Mouse (Mus musculus) intestine, postnatal 0 days (tissue): Measurements from ENCODE around the gene Pcca. TPM values are rescaled to one million over a fixed set of nuclear protein-coding genes. Genes with fewer than 3 reads are reported as not detected.

Source experiments
- ATAC-seq: fragments of 200-750 bp; cut with Nextera tagmentation; 2 replicates; pipeline ENCODE4 v1.8.0; 2017; ENCODE audit warnings: mild to moderate bottlenecking, moderate TSS enrichment, moderate library complexity
- H3K27ac ChIP-seq: fragments of 300-500 bp; sonication (generic); 2 replicates; pipeline ENCODE4 v1.5.1; 2014; ENCODE audit warnings: mild to moderate bottlenecking, low read depth, low read length, moderate library complexity
- H3K27me3 ChIP-seq: fragments of 300-500 bp; sonication (generic); replicated peaks from 2 replicates; pipeline ENCODE4 v1.6.1; 2014; ENCODE audit warnings: low read length, mixed read lengths; ENCODE audit not compliant: control insufficient read depth, insufficient read depth
- H3K36me3 ChIP-seq: fragments of 300-500 bp; sonication (generic); 2 replicates; pipeline ENCODE4 v1.6.1; 2014; ENCODE audit warnings: mild to moderate bottlenecking, moderate library complexity; ENCODE audit not compliant: control insufficient read depth, insufficient read depth
- H3K4me1 ChIP-seq: fragments of 300-500 bp; sonication (generic); replicated peaks from 2 replicates; pipeline ENCODE4 v1.6.1; 2014; ENCODE audit warnings: antibody characterized with exemption, low read length, mixed read lengths; ENCODE audit not compliant: control insufficient read depth, insufficient read depth
- H3K4me2 ChIP-seq: fragments of 300-500 bp; sonication (generic); replicated peaks from 2 replicates; pipeline ENCODE4 v1.6.1; 2014; ENCODE audit warnings: low read depth, mild to moderate bottlenecking, moderate library complexity
- H3K4me3 ChIP-seq: fragments of 300-500 bp; sonication (generic); 2 replicates; pipeline ENCODE4 v1.5.1; 2014; ENCODE audit warnings: low read depth, low read length
- H3K9ac ChIP-seq: fragments of 300-500 bp; sonication (generic); 2 replicates; pipeline ENCODE4 v1.6.1; 2014; ENCODE audit warnings: mild to moderate bottlenecking, low read depth, low read length
- H3K9me3 ChIP-seq: fragments of 300-500 bp; sonication (generic); 2 replicates; pipeline ENCODE4 v1.6.1; 2016; ENCODE audit warnings: mixed run types; ENCODE audit not compliant: control insufficient read depth
- CTCF ChIP-seq: sonication (generic); IDR thresholded peaks from 2 replicates; pipeline ENCODE4 v1.5.1; 2016; ENCODE audit warnings: low read depth, mild to moderate bottlenecking, control low read depth, antibody characterized with exemption, moderate library complexity
- WGBS: fragments of 180-500 bp; shearing (Covaris S2); extraction: QIAGEN DNeasy Blood & Tissue Kit; methylation state at CpG from one replicate; pipeline ENCODE4 v1.1.7; 2014; 5-methylcytosine and 5-hydroxymethylcytosine counted together
- polyA plus RNA-seq: library from polyadenylated mRNA; unstranded; fragments of >200 nt; fragmentation: Nextera tagmentation; extraction: Ambion mirVana; gene quantifications from 2 replicates; pipeline ENCODE4 v1.2.1, GENCODE M21; 2015

Gene Pcca
- polyA plus RNA-seq, 1 experiment from 2014 or later: 5.9 TPM

DNA sequence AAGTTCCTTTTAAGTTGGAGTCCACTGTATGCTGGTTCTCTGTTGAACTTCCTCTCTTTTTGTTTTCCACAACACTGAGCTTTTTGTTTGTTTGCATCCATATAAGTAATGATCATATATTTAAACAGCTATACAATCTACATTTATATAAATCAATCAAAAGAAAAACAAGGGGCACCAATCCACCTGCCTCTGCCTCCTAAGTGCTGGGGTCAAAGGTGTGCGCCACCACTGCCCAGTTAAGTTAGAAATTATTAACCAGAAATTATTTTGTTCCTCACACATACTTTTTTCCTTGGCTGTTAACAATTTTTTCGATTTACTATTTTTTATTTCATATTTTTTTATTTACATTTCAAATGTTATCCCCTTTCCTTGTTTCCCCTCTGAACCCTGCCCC is 99.3 kb downstream of the Pcca start:
- no peaks in the 10 kb centered on the region for H3K9me3 ChIP-seq
- no peak for ATAC-seq
- no peaks in the 10 kb centered on the region for H3K4me1 ChIP-seq
- no peak for TF ChIP-seq CTCF
- no peak overlapping the region for H3K9ac ChIP-seq
- H3K27me3 ChIP-seq: no peaks in the 10 kb centered on the region
- 72% methylated on average over 2 of the region's 2 CpGs for WGBS
- H3K27ac ChIP-seq: no peak overlapping the region
- no peak overlapping the region for H3K4me2 ChIP-seq
- H3K4me3 ChIP-seq: no peak overlapping the region
- no peaks in the 10 kb centered on the region for H3K36me3 ChIP-seq

DNA sequence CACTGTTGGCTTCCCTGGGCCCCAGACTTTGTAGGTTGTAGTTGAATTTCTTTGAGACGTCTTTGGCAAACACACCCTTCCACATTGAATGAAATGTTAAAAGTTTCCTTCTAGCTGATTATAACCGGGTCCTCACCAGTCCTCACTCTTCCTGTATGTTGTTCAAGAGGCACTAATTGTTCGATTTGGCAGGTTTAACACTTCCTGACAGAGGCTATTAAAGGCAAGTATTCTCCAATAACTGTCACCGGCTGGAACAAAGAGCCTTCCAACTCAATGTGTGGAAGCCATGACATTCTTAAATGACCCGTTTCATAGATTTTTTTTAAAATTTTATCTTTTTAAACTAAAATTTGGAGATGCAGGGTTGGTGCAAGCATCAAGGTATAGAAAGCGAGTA is 102.5 kb downstream of the Pcca start:
- Histone ChIP-seq H3K4me3 (no peak overlapping the region), H3K4me2 (no peak overlapping the region), H3K27me3 (no peaks in the 10 kb centered on the region), H3K9ac (no peak overlapping the region), H3K4me1 (no peaks in the 10 kb centered on the region), H3K36me3 (no peaks in the 10 kb centered on the region), H3K9me3 (no peaks in the 10 kb centered on the region), H3K27ac (no peak overlapping the region)
- no peak for TF ChIP-seq CTCF
- 56% methylated on average over 6 of the region's 6 CpGs for WGBS
- ATAC-seq: no peak

GRCm38 (mm10) chr14:122637798-122638555 is 103.9 kb downstream of the Pcca start:
- H3K9ac ChIP-seq: no peak overlapping the region
- no peak overlapping the region for H3K4me2 ChIP-seq
- no peaks in the 10 kb centered on the region for H3K36me3 ChIP-seq
- no peak for ATAC-seq
- no peak overlapping the region for H3K4me3 ChIP-seq
- no peaks in the 10 kb centered on the region for H3K9me3 ChIP-seq
- no peak overlapping the region for H3K27ac ChIP-seq
- WGBS: 68% methylated on average over 5 of the region's 5 CpGs
- TF ChIP-seq CTCF: peak; percentile 20; the same call in 1 of the 2 replicates
- H3K27me3 ChIP-seq: no peaks in the 10 kb centered on the region
- no peaks in the 10 kb centered on the region for H3K4me1 ChIP-seq

DNA sequence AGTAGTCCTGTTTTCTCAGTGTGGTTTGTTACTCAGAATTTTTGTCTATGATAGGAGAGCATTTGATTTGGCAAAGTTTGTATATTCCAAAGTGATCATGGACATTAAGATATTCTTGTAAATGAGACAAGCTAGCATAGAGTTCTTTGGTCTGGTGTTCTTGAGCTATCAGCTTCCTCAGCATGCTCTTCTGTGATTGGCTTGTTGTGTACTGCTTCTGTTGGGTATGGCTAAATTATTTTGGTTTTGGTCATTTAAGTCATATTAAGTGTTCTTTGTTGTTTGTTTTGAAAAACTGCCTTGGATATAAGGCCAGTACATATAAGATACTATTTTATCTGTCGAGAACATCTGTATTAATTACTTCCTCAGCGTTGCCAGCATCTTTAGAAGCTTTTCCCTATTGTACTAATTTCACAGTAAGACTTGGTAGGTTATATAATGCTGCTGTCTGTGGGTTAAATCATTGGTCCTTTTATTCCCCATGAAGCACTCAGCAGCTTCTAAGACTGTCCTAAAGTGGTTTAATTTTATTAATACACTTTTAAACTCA is 105.1 kb downstream of the Pcca start:
- H3K27ac ChIP-seq: no peak overlapping the region
- no peaks in the 10 kb centered on the region for H3K4me1 ChIP-seq
- no peak for TF ChIP-seq CTCF
- no peak for ATAC-seq
- no peak overlapping the region for H3K9ac ChIP-seq
- H3K4me3 ChIP-seq: no peak overlapping the region
- H3K9me3 ChIP-seq: no peaks in the 10 kb centered on the region
- no peaks in the 10 kb centered on the region for H3K36me3 ChIP-seq
- H3K4me2 ChIP-seq: no peak overlapping the region
- no peaks in the 10 kb centered on the region for H3K27me3 ChIP-seq
- 74% methylated on average over 2 of the region's 2 CpGs for WGBS

- Histone ChIP-seq H3K4me1 (no peaks in the 10 kb centered on the region), H3K4me3 (no peak overlapping the region), H3K4me2 (no peak overlapping the region), H3K9me3 (no peaks in the 10 kb centered on the region), H3K9ac (no peak overlapping the region), H3K27me3 (no peaks in the 10 kb centered on the region), H3K27ac (no peak overlapping the region), H3K36me3 (no peaks in the 10 kb centered on the region)
- 84% methylated on average over 1 of the region's 1 CpGs for WGBS
- ATAC-seq: no peak
- no peak for TF ChIP-seq CTCF
Measured at GRCm38 (mm10) chr14:122642432-122642831, 108.3 kb downstream of the Pcca start.

- no peak for ATAC-seq
- Histone ChIP-seq H3K36me3 (no peaks in the 10 kb centered on the region), H3K27ac (no peak overlapping the region), H3K4me3 (no peak overlapping the region), H3K9me3 (no peaks in the 10 kb centered on the region), H3K4me2 (no peak overlapping the region), H3K27me3 (no peaks in the 10 kb centered on the region), H3K4me1 (no peaks in the 10 kb centered on the region), H3K9ac (no peak overlapping the region)
- no peak for TF ChIP-seq CTCF
- 78% methylated on average over 1 of the region's 1 CpGs for WGBS
Measured at GRCm38 (mm10) chr14:122648214-122648613, 114.1 kb downstream of the Pcca start.
